Mouse (Mus musculus) lung, postnatal 0 days (tissue): ENCODE data around the gene Pik3cd.

Experiments used
- CTCF ChIP-seq: IDR thresholded peaks from 2 replicates; pipeline ENCODE4 v1.5.1; 2016; ENCODE audit warnings: antibody characterized with exemption, mild to moderate bottlenecking
- EP300 ChIP-seq: IDR thresholded peaks from 2 replicates; pipeline ENCODE4 v1.6.1; 2016; ENCODE audit warnings: antibody characterized with exemption, mild to moderate bottlenecking, control low read depth

DNA sequence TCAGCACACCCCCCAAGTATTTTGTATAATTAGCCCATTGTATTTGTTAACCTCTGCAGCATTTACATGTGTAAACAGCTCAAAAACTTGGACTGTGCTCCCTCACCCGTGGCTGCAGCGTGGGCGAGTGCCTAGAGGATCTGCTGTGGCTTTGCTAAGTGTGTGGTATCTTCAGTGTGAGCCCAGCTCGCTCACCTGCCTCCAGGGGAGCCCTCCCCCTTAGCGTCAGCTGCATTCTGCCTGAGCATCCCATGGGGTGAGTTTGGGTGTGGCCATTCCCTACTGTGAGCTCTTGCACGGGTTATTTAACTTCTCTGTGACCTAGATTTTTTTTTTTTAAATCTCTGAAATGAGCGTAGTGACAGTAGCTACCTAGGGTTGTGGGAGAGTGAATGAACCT is 100.1 kb downstream of the Pik3cd start:
- TF ChIP-seq CTCF (no peak), EP300 (no peak)
